Mouse (Mus musculus): Measurements from ENCODE around the gene Cd8a.
"Not testable (repeated sequence)": the region's sequence is repeated elsewhere in the genome, so short reads cannot be mapped to it uniquely, and the experiment has no call there.

Cd8a gene

DNA sequence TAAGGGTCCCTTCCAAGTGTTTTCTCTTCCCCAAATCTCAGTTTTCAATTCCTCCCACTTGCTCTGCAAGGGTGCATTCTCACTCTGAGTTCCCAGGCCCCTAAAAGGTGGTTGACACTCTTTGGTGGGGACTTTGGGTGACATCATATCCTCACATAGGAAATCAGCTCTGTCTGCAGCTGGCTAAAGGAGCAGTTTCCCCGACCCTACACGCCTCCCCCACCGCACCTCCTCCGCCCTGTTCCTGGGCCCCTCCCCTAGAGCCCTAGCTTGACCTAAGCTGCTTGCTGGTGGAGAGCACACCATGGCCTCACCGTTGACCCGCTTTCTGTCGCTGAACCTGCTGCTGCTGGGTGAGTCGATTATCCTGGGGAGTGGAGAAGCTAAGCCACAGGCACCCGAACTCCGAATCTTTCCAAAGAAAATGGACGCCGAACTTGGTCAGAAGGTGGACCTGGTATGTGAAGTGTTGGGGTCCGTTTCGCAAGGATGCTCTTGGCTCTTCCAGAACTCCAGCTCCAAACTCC, at the start of gene Cd8a:
Gene Cd8a (plus strand): TSS at position 179 of the 527 bp plus-strand sequence.
- DNase-seq (ENCODE audit: low spot score in 2 of 2) = no peak

DNA sequence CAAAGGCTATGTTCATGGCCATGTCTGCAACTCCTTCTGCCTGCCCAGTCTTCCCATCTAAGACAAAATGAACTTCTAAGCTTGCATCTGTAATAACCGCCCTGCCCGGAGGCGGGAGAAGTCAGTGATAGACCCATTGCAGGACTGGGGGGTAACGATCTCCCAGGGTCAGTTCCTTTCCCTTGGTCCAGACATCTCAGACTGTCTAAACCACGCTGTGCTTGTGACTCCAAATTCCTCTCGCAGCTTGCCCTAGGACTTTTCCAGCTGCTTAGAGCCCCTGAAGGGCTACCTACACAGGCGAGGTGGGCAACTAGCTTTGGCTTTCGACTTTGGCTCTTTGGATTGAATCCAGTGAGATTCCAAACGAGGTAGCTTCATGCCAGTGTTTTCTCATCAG, 48.4 kb upstream of the Cd8a start:
- no peak for DNase-seq (ENCODE audit: low spot score in 2 of 2)

DNA sequence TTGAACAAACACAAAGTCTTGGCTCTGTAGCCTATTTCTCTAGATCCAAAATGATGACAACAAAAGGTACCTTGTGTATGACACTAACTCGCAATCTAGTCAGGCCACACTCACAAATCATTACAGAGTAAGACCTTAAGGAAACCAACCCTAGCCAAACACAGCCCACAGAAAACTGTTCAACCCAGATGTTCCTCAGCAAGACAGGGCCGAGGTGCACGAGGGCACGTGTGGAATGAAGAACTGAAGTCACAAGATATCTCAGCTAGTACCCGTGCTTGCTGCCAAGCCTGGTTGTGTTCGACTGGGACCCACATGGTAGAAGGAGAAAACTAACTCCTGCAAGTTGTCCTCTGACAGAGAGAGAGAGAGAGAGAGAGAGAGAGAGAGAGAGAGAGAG, 43.3 kb upstream of the Cd8a start:
- DNase-seq (ENCODE audit: low spot score in 2 of 2) = no peak

GRCm38 (mm10) chr6:71330486-71330885, 42.7 kb upstream of the Cd8a start:
- DNase-seq (ENCODE audit: low spot score in 2 of 2) = no peak

GRCm38 (mm10) chr6:71331491-71331890, 41.7 kb upstream of the Cd8a start:
- DNase-seq (ENCODE audit: low spot score in 2 of 2) = not testable (repeated sequence)

DNA sequence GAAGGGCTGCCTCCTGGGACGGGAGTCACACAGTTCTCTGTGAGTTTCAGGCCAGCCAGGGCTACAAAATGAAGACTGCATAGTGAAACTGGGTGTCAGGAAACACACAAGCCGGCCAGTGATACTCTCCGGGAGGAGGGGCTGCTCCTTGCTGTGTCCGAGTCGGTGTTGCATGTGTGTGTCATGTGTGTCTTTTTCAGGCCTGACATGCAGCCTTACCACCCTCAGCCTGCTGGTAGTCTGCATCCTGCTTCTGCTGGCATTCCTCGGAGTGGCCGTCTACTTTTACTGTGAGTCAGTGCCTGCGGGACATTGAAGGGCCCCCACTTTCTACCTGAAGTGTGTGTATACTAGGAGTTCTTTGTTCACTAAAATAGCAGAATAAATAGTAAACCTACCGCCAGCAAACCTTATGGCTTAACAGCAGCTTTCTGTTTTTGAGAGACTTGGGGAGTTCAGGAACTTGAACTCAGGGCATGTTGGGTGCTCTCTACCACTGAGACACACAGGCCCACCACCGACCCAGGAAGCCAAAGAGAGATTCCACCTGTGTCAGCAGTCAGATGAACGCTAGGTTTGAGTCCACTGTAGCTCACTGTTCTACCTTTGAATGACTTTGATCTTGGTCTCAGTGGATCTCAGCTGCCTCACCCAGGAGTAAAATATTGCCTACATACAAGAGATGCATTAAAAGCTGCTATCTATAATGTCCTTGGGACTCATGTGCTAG, 40.8 kb upstream of the Cd8a start:
- no peak for DNase-seq (ENCODE audit: low spot score in 2 of 2)

DNA sequence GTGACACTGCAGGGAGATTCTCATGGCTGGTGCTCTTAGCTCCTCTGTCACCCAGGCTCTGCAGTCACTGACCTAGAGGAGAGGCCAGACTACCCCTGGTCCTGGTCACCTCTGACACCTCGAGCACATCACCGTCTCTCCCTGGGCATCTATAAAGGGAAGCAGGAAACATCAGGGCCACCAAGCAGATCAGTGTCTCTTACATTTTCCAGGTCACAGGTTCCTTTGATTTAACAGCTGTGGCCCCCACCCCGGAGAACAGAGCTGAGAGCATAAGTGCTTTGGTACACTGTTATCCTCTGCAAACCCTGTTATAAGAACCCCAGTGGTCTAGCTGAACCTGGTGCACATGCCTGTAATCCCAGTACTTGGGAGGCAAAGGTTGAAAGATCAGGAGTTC, 40.2 kb upstream of the Cd8a start:
- no peak for DNase-seq (ENCODE audit: low spot score in 2 of 2)

DNA sequence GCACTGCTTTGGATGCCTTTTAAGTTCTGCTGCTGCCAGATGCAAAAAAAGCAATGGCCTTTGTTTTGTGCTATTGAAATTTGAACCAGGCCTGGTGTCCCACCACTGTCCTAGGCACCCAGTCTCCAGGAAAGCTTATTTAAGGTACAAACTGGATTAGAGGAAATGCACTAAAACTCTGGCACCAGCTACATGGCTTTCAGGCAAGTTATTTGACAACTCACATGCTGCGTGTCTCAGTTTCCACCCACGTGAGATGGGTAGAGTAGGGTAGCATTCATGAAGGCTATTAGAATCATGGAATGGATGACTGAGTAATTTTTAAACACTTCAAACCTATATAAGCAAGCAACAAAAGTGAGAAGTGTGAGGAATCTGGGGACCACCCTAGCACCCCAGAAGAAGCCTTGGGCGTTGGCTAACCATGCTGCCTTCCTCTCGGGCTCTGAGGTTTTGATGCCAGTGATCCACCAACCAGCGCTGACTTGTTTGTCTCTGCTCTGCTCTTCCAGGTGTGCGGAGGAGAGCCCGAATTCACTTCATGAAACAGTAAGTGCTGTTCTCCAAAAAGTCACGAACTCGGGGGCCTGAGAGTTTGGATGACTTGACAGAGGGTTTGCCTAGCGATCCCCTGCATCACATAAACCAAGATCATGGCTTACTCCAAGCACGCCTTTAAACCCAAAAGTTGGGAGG, 39.5 kb upstream of the Cd8a start:
- DNase-seq (ENCODE audit: low spot score in 2 of 2) = no peak

- no peak for DNase-seq (ENCODE audit: low spot score in 2 of 2)
These were observed 35.6 kb upstream of the Cd8a start for GRCm38 (mm10) chr6:71337666-71338065.

- DNase-seq (ENCODE audit: low spot score in 2 of 2) = no peak
These were observed 34.3 kb upstream of the Cd8a start for GRCm38 (mm10) chr6:71338941-71339340.

DNA sequence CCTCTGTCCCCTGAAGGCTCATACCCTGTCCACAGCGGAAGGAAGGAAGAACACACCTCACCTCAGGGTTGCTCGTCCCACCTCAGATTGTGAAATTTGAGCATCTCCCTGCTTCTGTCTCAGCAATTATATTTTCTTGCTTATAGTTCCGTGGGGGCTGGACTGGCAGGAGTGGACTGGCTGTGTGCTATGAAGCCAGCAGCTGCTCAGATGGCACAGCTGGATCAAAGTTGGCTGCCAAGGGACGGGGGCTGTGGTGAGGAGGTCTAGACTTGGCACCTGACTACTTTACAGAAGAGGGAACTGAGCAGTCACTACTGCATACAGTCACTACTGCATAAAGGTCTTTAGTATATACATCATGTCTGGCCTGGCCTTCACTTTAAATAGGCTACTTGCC, 33.9 kb upstream of the Cd8a start:
- no peak for DNase-seq (ENCODE audit: low spot score in 2 of 2)

DNA sequence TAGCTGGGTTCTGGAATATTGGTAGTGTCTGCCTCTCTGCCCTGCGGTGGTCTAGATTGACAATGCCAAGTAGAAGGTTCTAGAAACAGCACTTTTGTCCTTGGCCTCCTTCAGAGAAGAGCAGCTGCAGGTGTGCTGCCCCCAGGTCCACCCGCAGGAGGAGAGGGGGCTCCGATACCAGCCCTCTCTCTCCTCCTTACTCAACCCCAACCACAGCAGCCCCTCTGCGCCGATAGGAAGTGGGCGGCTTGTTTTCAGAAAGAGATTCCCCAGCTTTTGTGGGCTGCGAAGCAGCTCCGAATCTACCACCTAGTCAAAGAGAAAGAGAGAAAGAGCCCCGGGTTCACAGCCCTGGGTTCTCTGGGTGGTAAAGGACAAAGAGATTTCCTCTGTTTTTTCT, 32.0 kb upstream of the Cd8a start:
- DNase-seq (ENCODE audit: low spot score in 2 of 2) = no peak

- DNase-seq (ENCODE audit: low spot score in 2 of 2) = no peak
These were observed 25.2 kb upstream of the Cd8a start for GRCm38 (mm10) chr6:71348006-71348405.

DNA sequence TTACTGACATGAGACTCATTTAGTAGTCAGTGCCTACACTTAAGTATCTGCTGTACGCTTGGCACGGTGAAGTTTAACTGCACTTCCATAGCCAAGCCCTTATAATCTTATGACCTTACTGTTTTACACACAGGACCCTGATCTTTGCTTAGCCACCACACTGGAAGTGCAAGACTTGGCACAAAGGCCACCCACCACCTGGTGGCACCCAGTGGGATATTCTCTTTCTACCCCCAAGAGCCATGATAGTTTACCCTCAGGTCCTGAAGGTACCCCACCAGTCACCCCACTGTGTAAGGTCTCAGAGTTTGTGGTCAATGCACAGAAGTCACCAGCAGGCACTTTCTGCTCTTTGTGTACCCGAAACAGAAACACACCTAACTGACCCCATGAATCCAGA, 22.0 kb upstream of the Cd8a start:
- DNase-seq (ENCODE audit: low spot score in 2 of 2) = no peak

- no peak for DNase-seq (ENCODE audit: low spot score in 2 of 2)
These were observed 21.0 kb upstream of the Cd8a start for GRCm38 (mm10) chr6:71352201-71352600.

DNA sequence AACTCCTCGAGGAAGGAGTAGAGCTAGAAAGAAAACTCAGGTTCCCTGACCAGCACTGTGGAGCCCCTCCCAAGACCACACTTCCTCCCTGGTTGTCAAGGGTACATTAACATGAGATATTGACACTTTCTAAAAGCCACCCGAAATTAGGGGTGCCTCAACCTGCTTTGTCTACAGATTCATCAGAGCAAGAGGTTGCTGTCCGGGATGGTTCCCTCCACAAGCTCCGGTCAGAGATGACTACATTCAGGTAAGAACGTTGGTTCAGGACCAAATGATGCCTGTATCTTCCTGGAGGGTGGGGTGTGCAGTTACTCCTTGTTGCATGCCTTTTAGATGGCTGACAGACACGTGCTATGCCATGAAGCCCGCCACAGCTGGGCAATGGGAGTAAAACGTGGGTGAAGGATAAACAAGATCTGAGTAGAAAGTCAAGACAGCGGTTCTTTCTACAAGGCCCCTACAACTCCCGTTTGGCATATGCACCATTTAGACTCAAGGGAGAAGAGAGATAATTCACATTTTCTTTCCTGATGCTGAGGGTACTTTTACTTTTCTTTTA, 20.3 kb upstream of the Cd8a start:
- DNase-seq (ENCODE audit: low spot score in 2 of 2) = no peak

DNA sequence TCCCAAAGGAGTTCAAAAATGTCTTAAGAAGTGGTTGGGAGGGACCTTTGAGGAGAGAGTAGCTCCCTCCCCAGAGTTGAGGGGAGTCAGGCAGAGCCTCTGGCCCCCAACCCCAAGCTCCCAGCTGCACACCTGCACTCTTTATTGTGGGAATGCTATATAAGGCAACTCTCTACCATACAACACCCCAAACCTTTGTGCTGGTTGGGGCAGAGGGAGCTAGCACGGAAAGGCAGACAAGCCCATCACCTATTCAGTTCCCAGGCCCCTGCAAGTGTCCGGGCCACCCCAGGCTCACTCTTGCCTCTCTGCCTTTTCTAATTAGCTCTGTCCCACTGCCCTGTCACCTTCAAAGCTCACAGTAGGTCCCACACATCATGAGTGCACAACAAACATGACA, 19.5 kb upstream of the Cd8a start:
- DNase-seq (ENCODE audit: low spot score in 2 of 2) = no peak

DNA sequence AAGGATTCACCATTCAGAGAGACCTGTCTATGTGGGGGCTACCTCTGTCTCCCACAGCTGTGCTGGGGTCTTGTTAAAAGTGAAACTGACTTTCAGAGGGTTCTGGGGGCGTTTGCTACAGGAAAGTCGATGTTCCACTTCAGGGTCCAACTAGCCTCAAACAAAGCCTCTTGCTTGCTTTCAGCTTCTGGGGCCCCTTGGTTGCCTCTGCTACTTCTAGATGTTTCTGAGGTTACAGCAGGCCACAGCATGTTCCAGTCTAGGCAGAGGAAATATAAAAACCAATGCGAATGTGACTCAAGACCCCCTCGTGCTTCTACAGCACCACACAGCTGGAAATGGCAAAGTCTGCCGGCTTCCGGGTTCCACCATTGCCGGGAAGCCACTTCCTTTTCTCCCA, 15.7 kb upstream of the Cd8a start:
- DNase-seq (ENCODE audit: low spot score in 2 of 2) = no peak

DNA sequence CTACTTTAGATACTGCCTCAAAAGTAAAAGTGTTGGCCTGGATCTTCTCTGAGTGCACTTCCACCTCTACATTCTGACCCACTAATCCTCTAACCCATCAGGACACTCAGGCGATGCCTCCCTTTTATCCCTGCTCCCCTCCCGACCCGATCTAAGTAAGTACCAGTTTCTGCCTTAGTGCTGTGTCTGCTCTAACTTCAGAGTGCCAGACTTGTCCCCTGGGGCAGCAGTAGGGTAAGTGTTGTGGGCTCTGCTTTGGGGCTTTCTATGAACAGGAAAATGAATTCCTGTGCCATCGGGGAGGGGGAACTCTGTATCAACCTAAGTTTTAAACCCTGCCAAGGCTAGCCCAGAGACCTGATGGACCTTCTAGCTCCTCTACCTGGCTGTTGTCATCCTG, 13.0 kb upstream of the Cd8a start:
- DNase-seq (ENCODE audit: low spot score in 2 of 2) = no peak

DNA sequence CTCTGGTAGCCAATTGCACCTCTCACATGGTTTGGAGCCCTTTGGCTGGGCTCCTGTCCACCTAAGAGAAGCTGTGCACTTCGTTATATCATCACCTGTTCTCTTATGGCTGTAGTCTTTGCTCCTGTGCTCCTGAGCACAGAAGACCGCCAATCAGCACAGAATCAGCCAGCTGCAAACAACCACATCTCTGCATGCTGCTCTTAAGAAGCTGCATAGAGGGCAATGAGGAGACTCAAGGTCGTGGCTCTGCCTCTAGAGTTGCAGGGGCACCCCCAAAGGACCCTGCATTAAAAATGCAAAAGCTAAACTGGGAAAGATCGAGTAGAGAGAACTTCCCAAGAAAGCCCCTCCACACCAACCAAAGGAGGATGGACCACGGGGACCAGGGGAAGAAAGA, 12.5 kb upstream of the Cd8a start:
- no peak for DNase-seq (ENCODE audit: low spot score in 2 of 2)

DNA sequence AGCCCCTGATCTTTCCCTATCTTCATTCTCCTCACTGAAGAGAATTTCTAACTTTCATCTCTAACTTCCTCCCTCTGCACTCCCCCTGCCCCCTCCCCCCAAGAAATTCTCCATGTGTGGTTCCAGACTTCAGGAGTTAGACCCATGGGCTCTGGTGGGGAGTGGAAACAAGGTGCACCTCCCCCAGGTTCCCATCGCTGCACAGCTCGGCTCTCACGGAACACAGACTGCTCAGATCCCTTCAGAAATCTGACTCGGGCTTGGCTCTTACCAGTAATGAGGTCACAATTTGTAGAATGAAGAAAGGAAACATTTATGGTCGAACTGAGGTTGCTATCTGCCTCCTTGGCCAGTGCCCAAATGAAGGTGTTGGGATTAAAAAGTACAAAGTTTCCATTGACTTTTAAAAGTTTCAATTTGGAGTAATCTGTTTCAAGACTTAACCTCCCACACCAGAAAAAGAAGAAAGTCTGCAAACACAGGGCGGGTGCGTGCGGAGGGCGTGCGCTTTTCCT, 12.0 kb upstream of the Cd8a start:
- no peak for DNase-seq (ENCODE audit: low spot score in 2 of 2)

DNA sequence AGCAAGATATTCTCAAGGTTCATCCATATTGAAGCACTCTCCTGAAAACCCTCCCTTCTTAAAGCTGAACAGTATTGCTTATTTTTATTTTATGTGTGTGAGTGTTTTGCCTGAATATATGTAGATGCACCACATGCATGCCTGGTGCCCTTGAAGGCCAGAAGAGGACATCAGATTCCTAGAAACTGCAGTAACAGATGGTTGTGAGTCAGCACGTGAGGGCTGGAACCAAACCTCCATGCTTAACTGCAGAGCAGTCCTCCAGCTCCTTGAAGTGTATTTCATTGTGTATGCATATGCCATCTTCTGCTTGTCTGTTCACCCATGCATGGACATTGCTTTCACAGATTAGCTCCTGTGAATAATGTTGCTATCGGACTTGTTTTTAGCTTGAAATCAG, 9.2 kb upstream of the Cd8a start:
- no peak for DNase-seq (ENCODE audit: low spot score in 2 of 2)

- DNase-seq (ENCODE audit: low spot score in 2 of 2) = no peak
These were observed 3.8 kb upstream of the Cd8a start for GRCm38 (mm10) chr6:71369416-71369815.
